Mouse (Mus musculus) bone marrow macrophage, adult 2 months (primary cell): ENCODE results near the gene Hivep2. TPM values are rescaled to one million over a fixed set of nuclear protein-coding genes. Genes with fewer than 3 reads are reported as not detected.

Experiments used
- H3K27ac ChIP-seq: 2 replicates; pipeline ENCODE4 v1.5.1; 2012; ENCODE audit warnings: low read depth, low read length; ENCODE audit not compliant: insufficient read depth
- H3K4me1 ChIP-seq: 2 replicates; pipeline ENCODE4 v1.6.1; 2012; ENCODE audit warnings: low read length; ENCODE audit not compliant: control insufficient read depth, insufficient read depth
- H3K4me3 ChIP-seq: 2 replicates; pipeline ENCODE4 v1.5.1; 2012; ENCODE audit warnings: mild to moderate bottlenecking, low read length, moderate library complexity; ENCODE audit not compliant: insufficient read depth
- CTCF ChIP-seq: IDR thresholded peaks from 2 replicates; pipeline ENCODE4 v1.5.1; 2012; ENCODE audit warnings: low read depth, mild to moderate bottlenecking, low read length, moderate library complexity
- POLR2A ChIP-seq: IDR thresholded peaks from 2 replicates; pipeline ENCODE4 v1.6.1; 2012; ENCODE audit warnings: mild to moderate bottlenecking, low read depth, low read length, borderline replicate concordance
- polyA plus RNA-seq: library from polyadenylated mRNA; stranded (reverse); fragments of >200 nt; gene quantifications from 2 replicates; pipeline ENCODE4 v1.2.4, GENCODE M21; 2012; ENCODE audit not compliant: missing spikeins, insufficient read depth, insufficient read length

The Hivep2 gene
- polyA plus RNA-seq, 1 experiment: 1.6 TPM

GRCm38 (mm10) chr10:14195778-14196650 is 230.1 kb downstream of the Hivep2 start:
- TF ChIP-seq POLR2A (no peak), CTCF (no peak)
- H3K4me1 ChIP-seq: no peaks in the 10 kb centered on the region
- no peak overlapping the region for H3K4me3 ChIP-seq
- H3K27ac ChIP-seq: no peak overlapping the region

GRCm38 (mm10) chr10:14196785-14197184 is 230.9 kb downstream of the Hivep2 start:
- Histone ChIP-seq H3K4me1 (no peaks in the 10 kb centered on the region), H3K27ac (no peak overlapping the region), H3K4me3 (no peak overlapping the region)
- TF ChIP-seq POLR2A: no peak
- TF ChIP-seq CTCF: no peak

DNA sequence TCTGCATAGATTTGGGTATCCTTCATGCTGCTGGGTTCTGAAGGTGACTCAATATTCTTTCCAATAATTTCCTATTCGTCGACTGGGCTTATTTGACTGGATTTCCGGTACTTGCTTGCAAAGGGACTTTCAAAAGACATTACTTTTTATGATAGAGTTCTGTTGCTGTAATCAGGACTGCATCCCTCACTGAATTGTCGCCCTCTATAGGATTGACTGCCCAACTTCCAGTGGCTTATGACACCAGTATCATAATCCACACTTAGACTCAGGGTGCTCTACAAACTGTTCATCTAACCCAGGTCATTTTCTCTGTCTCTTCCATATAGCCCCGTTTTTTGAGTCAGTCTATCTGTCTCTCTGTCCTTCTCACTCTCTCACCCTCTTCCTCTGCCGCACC is 231.4 kb downstream of the Hivep2 start:
- Histone ChIP-seq H3K4me3 (no peak overlapping the region), H3K27ac (no peak overlapping the region), H3K4me1 (no peaks in the 10 kb centered on the region)
- TF ChIP-seq POLR2A (no peak), CTCF (no peak)

- H3K27ac ChIP-seq: no peak overlapping the region
- no peak for TF ChIP-seq CTCF
- TF ChIP-seq POLR2A: no peak
- H3K4me3 ChIP-seq: no peak overlapping the region
- H3K4me1 ChIP-seq: no peaks in the 10 kb centered on the region
Measured at GRCm38 (mm10) chr10:14199332-14199731, 233.5 kb downstream of the Hivep2 start.

DNA sequence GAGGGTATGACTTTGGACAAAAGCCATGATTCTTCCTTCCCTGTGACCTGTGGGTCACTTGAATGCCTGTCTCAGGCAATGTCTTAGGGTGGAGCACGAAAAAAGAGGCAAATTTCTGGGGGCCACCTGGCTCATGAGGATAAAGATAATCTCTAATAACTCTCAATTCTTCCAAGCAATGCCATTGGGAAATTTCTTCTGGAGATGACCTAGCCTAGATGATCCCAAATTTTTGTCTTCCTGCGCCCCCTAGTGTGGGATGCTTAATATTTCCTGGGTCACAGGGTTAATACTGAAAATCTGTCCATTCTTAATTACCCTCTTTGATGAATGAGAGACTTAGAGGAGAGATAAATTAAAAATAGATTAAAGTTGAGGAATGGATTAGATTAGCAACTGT is 234.4 kb downstream of the Hivep2 start:
- TF ChIP-seq CTCF: no peak
- TF ChIP-seq POLR2A: no peak
- Histone ChIP-seq H3K4me3 (no peak overlapping the region), H3K27ac (no peak overlapping the region), H3K4me1 (no peaks in the 10 kb centered on the region)

Other genes starting within 250 kb of the Hivep2 start
- gene Aig1, start 97.1 kb upstream of the Hivep2 start, polyA plus RNA-seq: 9.8 and 13.2 TPM in 2 replicates